Mouse (Mus musculus): ENCODE measurements at regions not wholly inside any gene's neighbourhood (a gene's known extent, or its start where the extent isn't known, plus 50 kb on each side); places are given as distances from the start of the nearest gene placed in this dataset.
A peak's percentile ranks its signal among the peaks of the same experiment; 100 is the strongest.

DNA sequence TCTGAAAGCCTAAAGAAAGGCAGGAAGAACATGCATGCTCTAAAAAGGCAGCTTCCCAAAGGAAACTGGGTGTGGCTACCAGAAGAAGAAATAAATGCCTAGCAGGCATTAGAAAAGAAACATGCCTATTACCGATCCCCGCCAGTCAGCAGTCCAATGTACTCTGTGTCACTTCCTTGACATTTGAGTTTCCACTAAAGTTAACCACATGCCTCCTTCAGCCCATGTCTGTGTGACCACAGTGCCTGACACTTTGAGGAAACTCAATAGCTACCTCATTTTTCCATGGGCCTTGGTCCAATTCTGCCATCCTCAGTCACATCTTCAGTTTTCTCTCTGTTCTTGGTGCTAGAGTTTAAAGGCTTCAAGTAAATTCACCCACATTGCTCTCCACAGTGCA lies 233.7 kb upstream of the Isx start:
- H3K27me3 ChIP-seq (replicated peaks): no peaks in the 10 kb centered on the region
- H3K9ac ChIP-seq: no peak overlapping the region
- no peak overlapping the region for H3K4me2 ChIP-seq
- WGBS: 88% methylated on average over 2 of the region's 2 CpGs
- no peaks in the 10 kb centered on the region for H3K36me3 ChIP-seq (replicated peaks)
- H3K4me1 ChIP-seq: no peaks in the 10 kb centered on the region
- ATAC-seq (replicated peaks): no peak
- H3K27ac ChIP-seq: no peak overlapping the region
- H3K9me3 ChIP-seq: no peaks in the 10 kb centered on the region
- no peak overlapping the region for H3K4me3 ChIP-seq

DNA sequence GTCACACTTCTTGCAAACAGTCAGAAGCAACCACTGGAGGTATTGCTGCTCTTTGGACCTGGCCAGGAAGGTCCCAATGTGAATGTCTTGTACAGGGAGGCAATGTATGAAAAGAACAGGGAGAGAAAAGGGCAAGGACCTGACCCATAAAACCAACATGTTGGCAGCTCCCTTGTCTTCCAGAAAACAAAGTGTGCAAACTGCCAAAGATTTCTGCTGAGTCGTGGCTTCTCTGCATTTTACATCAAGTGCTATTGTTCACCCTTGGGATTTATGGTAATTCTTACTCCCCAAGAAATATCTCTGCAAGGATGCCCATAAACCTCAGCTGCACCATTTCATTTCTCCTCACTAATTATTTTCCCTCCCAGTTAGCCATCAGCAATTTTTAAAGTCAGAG lies 232.3 kb upstream of the Isx start:
- no peak overlapping the region for H3K4me2 ChIP-seq
- H3K36me3 ChIP-seq (replicated peaks): no peaks in the 10 kb centered on the region
- no peaks in the 10 kb centered on the region for H3K9me3 ChIP-seq
- WGBS: 32% methylated on average over 1 of the region's 1 CpGs
- no peak for ATAC-seq (replicated peaks)
- no peaks in the 10 kb centered on the region for H3K4me1 ChIP-seq
- no peak overlapping the region for H3K27ac ChIP-seq
- H3K27me3 ChIP-seq (replicated peaks): no peaks in the 10 kb centered on the region
- H3K9ac ChIP-seq: no peak overlapping the region
- H3K4me3 ChIP-seq: no peak overlapping the region

DNA sequence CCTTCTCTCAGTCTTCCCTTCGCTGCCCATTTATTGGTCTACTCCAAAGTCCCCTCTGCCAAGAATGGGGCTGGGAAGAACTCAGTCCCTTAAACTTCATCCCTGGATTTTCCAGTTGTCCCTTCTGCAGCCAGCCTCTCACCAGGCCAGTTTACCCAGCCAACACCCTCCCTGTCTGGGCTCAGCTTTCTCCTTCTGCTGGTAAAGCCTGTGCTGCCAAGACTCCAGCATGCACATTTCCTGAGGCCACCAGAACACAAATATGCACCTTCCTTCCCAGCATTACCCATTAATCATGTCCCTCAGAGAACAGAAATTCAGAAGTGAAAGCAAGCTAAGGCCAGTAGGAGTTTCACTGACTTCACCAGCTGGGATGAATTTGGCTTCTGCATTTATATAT lies 213.0 kb upstream of the Isx start:
- H3K9ac ChIP-seq: no peak overlapping the region
- 89% methylated on average over 1 of the region's 1 CpGs for WGBS
- no peaks in the 10 kb centered on the region for H3K9me3 ChIP-seq
- H3K4me1 ChIP-seq: no peaks in the 10 kb centered on the region
- no peak for ATAC-seq (replicated peaks)
- no peaks in the 10 kb centered on the region for H3K36me3 ChIP-seq (replicated peaks)
- H3K4me3 ChIP-seq: no peak overlapping the region
- no peak overlapping the region for H3K27ac ChIP-seq
- no peaks in the 10 kb centered on the region for H3K27me3 ChIP-seq (replicated peaks)
- no peak overlapping the region for H3K4me2 ChIP-seq

DNA sequence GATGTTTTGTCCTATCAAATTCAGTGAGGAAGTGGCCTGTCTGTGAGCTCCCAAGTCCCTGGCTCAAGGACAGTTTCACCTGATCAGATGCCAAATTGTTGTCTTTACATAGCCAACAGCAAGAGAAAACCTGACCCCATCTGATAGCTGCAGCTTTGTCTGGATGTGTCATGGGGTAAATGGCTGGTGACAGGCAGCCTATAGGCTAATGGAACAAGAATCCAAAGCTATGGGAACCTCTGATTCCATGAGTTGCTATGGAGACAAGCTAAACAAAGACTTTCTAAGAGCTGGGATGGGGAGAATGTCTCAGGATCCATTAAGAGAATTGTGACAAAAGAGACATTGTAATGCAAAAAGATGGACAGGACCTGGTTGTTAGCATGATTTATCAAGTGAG lies 184.6 kb upstream of the Isx start:
- H3K4me1 ChIP-seq: no peaks in the 10 kb centered on the region
- no peak; the same call in 1 of the 2 replicates for ATAC-seq (replicated peaks)
- no peaks in the 10 kb centered on the region for H3K9me3 ChIP-seq
- H3K9ac ChIP-seq: no peak overlapping the region
- H3K4me3 ChIP-seq: no peak overlapping the region
- no peak overlapping the region for H3K4me2 ChIP-seq
- H3K36me3 ChIP-seq (replicated peaks): no peaks in the 10 kb centered on the region
- no peaks in the 10 kb centered on the region for H3K27me3 ChIP-seq (replicated peaks)
- H3K27ac ChIP-seq: no peak overlapping the region

DNA sequence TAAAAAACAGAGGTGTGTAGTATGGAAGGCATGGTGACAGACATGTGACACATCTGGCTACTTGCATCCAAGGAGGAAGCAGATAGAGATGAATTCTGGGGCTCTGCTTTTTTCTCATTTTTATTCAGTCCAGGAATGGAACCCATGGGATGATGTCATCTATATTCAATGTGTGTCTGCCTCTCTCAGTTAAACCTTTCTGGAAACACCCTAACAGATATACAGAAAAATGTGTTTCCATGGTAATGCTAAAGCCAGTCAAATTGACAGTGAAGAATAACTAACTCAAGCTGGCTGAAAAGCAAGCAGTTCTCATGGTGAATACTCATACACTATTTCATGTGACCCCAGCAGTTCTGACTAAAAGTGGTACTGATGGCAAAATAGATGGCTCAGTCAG lies 177.0 kb upstream of the Isx start:
- no peak overlapping the region for H3K4me3 ChIP-seq
- H3K9me3 ChIP-seq: no peaks in the 10 kb centered on the region
- no peaks in the 10 kb centered on the region for H3K36me3 ChIP-seq (replicated peaks)
- ATAC-seq (replicated peaks): peak; percentile 74
- H3K9ac ChIP-seq: no peak overlapping the region
- H3K4me2 ChIP-seq: no peak overlapping the region
- H3K27ac ChIP-seq: no peak overlapping the region
- H3K27me3 ChIP-seq (replicated peaks): no peaks in the 10 kb centered on the region
- H3K4me1 ChIP-seq: no peaks in the 10 kb centered on the region

DNA sequence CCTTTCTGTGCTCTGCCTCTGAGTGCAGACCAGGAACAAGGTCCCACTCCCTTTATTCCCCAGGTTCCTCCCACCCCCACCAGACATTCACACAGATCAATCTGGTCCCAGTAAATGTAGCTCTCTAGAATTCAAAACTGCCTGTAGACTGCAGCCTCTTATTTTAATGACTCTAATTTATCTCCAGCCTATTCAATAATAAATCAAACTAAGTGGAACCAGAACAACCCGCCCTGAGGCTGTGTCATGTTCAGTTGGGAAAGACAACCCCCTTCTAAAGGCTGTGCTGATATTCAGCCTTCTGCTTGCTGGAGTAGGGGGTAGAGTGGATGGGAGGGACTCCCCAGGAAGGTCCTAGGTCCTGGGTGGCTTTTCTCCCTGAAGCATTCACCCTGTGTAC lies 175.7 kb upstream of the Isx start:
- Histone ChIP-seq H3K4me2 (no peak overlapping the region), H3K4me1 (no peaks in the 10 kb centered on the region), H3K27ac (no peak overlapping the region), H3K4me3 (no peak overlapping the region), H3K27me3 (replicated peaks) (no peaks in the 10 kb centered on the region), H3K9ac (no peak overlapping the region), H3K36me3 (replicated peaks) (no peaks in the 10 kb centered on the region), H3K9me3 (no peaks in the 10 kb centered on the region)
- 97% methylated on average over 1 of the region's 1 CpGs for WGBS
- no peak for ATAC-seq (replicated peaks)

DNA sequence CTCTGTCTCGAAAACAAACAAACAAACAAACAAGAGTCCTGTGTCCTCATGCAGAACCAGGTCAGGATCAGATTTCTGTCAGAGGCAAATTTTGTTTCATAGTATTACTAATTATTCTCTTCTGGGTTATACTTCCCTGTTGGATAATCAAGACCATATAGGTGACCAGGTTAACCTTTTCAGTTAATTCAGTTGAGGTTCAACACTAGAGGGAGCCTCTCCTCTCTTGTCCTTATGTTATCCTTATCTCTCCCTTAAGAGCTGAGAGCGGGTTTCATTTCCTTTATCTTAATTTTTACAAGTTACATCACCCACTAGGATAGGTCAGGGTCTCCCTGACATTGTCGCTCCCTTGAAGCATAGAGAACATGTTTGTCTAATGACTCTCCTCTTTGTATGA lies 160.4 kb upstream of the Isx start:
- Histone ChIP-seq H3K9me3 (no peaks in the 10 kb centered on the region), H3K9ac (no peak overlapping the region), H3K27ac (no peak overlapping the region), H3K4me1 (no peaks in the 10 kb centered on the region), H3K4me3 (no peak overlapping the region), H3K27me3 (replicated peaks) (no peaks in the 10 kb centered on the region), H3K36me3 (replicated peaks) (no peaks in the 10 kb centered on the region), H3K4me2 (no peak overlapping the region)
- WGBS: 74% methylated on average over 3 of the region's 3 CpGs
- ATAC-seq (replicated peaks): no peak

DNA sequence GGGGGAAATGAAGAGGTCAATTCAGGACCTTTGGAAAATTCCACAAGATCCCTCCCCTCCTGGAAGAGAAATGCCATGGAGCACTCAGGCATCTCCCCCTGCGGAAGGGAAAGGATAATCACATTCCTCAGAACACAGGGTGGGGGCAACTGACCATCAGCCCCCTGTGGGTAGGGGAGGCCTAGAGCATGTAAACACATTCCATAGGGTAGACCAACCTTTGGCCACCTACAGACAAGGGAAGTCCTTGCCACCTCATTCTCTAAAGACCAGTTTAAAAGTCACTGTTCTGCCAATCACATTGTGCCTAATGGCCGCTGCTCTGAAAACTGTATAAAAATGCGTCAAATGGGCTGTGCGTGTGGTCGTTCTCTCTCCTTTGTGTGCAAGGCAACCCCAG lies 156.9 kb upstream of the Isx start:
- WGBS: 56% methylated on average over 5 of the region's 5 CpGs
- H3K9me3 ChIP-seq: no peaks in the 10 kb centered on the region
- H3K27ac ChIP-seq: no peak overlapping the region
- no peak overlapping the region for H3K4me3 ChIP-seq
- no peaks in the 10 kb centered on the region for H3K36me3 ChIP-seq (replicated peaks)
- no peaks in the 10 kb centered on the region for H3K27me3 ChIP-seq (replicated peaks)
- no peak overlapping the region for H3K9ac ChIP-seq
- H3K4me2 ChIP-seq: no peak overlapping the region
- H3K4me1 ChIP-seq: no peaks in the 10 kb centered on the region
- no peak for ATAC-seq (replicated peaks)

DNA sequence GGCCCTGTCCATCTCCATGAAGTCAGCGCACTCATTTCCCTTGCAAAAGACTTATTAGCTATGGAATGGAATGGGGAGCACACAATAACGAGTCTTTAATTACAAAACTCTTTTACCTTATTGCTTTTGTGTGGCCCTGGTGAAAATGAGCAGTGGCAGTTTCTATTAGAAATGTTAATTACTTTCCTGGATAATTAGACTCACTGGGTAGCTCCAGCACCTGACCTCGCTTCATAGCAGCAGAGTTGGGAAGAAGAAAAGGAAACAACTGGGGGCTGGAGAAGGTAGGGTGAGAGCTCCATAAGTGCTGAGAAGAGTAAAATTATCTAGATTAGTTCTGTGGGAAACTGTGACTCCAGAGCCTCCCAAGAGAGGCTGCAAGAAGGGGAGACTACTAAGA lies 108.2 kb upstream of the Isx start:
- H3K4me1 ChIP-seq: no peaks in the 10 kb centered on the region
- no peak overlapping the region for H3K27ac ChIP-seq
- no peak overlapping the region for H3K9ac ChIP-seq
- H3K4me2 ChIP-seq: no peak overlapping the region
- 71% methylated on average over 3 of the region's 3 CpGs for WGBS
- H3K9me3 ChIP-seq: no peaks in the 10 kb centered on the region
- no peak overlapping the region for H3K4me3 ChIP-seq
- H3K36me3 ChIP-seq (replicated peaks): no peaks in the 10 kb centered on the region
- ATAC-seq (replicated peaks): no peak
- H3K27me3 ChIP-seq (replicated peaks): no peaks in the 10 kb centered on the region

DNA sequence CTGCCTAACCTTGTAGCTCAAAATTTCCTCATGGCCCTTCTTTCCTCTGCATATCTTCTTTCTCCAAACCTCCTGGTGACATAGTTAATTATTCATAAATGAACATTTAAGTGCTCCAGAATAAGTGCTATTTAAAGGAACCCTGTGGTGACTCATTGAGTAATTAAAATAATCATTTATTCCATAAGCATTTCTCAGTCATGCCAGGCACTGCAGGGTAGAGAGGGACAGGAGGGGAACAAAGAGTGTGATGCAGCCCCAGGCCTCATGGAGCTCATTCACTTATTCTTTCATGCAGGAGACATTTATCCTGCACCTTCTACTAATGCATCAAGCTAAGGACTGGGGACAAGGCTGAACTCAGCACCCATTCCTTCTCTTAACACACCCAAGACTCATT lies 97.4 kb upstream of the Isx start:
- Histone ChIP-seq H3K4me3 (no peak overlapping the region), H3K9ac (no peak overlapping the region), H3K36me3 (replicated peaks) (no peaks in the 10 kb centered on the region), H3K27ac (no peak overlapping the region), H3K4me1 (no peaks in the 10 kb centered on the region), H3K27me3 (replicated peaks) (no peaks in the 10 kb centered on the region), H3K9me3 (no peaks in the 10 kb centered on the region), H3K4me2 (no peak overlapping the region)
- ATAC-seq (replicated peaks): no peak

DNA sequence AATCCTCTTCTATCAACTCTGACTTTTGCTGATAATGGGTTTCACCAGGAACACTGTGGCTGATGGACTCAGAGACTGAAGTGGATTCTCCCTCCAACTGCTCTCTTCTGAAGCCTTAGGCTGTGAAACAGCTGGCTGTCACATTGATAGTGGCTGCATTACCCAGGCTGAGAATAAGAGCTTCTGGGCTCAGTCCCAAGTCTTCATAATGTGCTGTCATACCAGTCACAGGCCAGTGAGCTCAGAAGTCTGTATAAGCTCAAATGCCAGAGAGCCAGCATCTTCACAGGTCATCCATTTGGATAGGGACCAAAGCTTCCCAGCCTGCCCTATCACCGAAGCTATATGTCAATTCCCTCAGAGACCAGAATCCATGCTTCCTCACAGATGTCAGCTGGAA lies 91.9 kb upstream of the Isx start:
- H3K4me3 ChIP-seq: no peak overlapping the region
- WGBS: 80% methylated on average over 1 of the region's 1 CpGs
- no peak overlapping the region for H3K4me2 ChIP-seq
- H3K27ac ChIP-seq: no peak overlapping the region
- no peaks in the 10 kb centered on the region for H3K36me3 ChIP-seq (replicated peaks)
- no peaks in the 10 kb centered on the region for H3K27me3 ChIP-seq (replicated peaks)
- peaks cover 6% of the 10 kb centered on the region; the same call in 1 of the 2 replicates for H3K9me3 ChIP-seq
- no peak for ATAC-seq (replicated peaks)
- H3K4me1 ChIP-seq: no peaks in the 10 kb centered on the region
- H3K9ac ChIP-seq: no peak overlapping the region

DNA sequence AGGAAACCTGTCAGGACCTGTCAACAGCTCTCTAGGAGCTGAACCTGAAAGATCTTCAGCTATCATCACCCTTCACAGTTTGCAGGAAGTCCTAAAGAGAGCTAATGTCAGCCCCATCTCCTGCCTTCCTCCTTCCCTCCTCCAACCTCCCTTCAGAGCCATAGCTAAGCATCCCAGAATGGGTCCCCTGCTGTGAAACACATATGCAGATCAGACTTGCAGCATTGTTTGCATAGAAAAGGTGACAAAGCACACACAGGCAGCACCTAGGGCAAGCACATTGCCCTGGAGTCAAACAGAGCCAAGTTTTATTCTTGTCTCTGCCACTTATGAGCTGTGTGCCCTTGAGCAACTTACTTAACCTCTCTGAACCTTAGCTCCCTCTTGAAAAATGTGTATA lies 64.3 kb upstream of the Isx start:
- no peaks in the 10 kb centered on the region for H3K36me3 ChIP-seq (replicated peaks)
- no peaks in the 10 kb centered on the region for H3K27me3 ChIP-seq (replicated peaks)
- H3K4me2 ChIP-seq: no peak overlapping the region
- no peak overlapping the region for H3K9ac ChIP-seq
- ATAC-seq (replicated peaks): no peak
- H3K4me1 ChIP-seq: no peaks in the 10 kb centered on the region
- H3K4me3 ChIP-seq: no peak overlapping the region
- no peaks in the 10 kb centered on the region for H3K9me3 ChIP-seq
- no peak overlapping the region for H3K27ac ChIP-seq

DNA sequence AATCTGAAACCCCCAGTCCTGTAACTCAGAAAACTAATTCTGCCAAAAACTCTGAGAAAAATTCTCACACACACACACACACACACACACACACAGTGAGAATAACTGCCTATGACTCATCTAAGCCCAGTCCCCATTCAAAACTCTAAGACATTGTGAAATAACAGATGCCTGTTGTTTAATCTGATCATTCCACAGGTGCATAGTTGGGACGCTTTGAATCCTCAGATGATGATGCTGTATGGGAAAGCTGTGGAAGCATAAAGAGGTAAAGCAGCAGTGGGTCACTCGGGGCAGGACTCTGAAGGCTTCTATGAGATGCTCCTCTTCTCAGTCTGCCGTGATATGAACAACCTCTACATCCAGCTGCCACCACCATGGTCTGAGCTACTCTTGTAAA lies 62.9 kb upstream of the Isx start:
- WGBS: 85% methylated on average over 3 of the region's 3 CpGs
- Histone ChIP-seq H3K4me3 (no peak overlapping the region), H3K4me1 (no peaks in the 10 kb centered on the region), H3K9me3 (no peaks in the 10 kb centered on the region), H3K36me3 (replicated peaks) (no peaks in the 10 kb centered on the region), H3K4me2 (no peak overlapping the region), H3K9ac (no peak overlapping the region), H3K27ac (no peak overlapping the region), H3K27me3 (replicated peaks) (no peaks in the 10 kb centered on the region)
- no peak for ATAC-seq (replicated peaks)

DNA sequence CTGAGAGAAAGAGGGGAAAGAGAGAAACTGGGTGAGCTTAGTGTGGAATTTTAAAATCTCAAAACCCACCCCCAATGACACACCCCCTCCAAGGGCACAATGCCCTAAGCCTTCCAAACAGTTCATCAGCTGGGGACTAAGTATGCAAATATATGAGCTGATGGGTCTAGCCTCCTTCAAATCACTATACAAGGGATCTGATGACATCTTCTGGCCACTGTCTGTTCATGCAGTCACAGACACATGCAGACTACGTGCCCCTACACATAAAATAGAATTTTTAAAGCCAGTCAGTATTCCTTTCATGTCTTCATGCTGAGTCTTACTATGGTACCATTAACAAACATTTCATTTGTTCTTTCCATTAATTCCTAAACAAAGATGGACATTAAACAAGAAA lies 54.5 kb upstream of the Isx start:
- Histone ChIP-seq H3K9ac (no peak overlapping the region), H3K4me1 (no peaks in the 10 kb centered on the region), H3K36me3 (replicated peaks) (no peaks in the 10 kb centered on the region), H3K4me3 (no peak overlapping the region), H3K27ac (no peak overlapping the region), H3K4me2 (no peak overlapping the region), H3K9me3 (no peaks in the 10 kb centered on the region), H3K27me3 (replicated peaks) (no peaks in the 10 kb centered on the region)
- ATAC-seq (replicated peaks): no peak
- WGBS: 54% methylated on average over 1 of the region's 1 CpGs

Data from midbrain, embryonic 15.5 days (tissue).